21 mouse cellular contexts compared by ENCODE assay signal in the genomic region with DNA sequence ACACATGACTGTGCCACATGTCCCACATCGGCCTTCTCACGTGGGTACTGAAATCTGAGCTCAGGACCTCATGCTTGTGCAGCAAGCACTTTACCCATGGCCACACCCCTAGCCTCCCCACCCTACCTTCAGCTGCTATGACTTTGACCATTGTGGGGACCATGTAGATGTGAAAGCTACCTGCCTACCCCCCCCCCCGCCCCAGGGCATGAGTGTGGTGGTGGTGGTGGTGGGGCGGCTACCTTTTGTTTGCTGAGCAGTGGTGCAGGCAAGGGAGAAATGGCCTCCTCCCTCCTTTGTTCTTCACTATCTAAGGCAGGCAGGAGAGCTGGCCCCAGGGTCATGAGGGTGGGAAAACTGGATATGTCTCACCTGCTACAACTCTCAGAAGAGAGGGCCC. TPM values are rescaled to one million over a fixed set of nuclear protein-coding genes. Genes with fewer than 3 reads are reported as not detected.
"Had no signal": no experiment of that assay in that cellular context is flagged by ENCODE, and none has a peak within 500 bp of the region (broad histone marks: within the 10 kb centered on the region; RNA-seq: fewer than 3 reads in every experiment).

No protein-coding gene starts in this region.

- H3K27me3 ChIP-seq: limb, embryonic 15.5 days; liver, embryonic 15.5 days; midbrain, embryonic 13.5 days had no signal

- H3K9ac ChIP-seq: limb, embryonic 15.5 days; liver, embryonic 15.5 days; lung, embryonic 14.5 days; midbrain, embryonic 13.5 days had no signal

- ATAC-seq: inflammation-experienced regulatory T-cells, adult 6 months; midbrain, embryonic 13.5 days had no signal

- DNase-seq: kidney, adult 8-10 months; kidney, postnatal 25 days; lung, embryonic 14.5 days; lung, postnatal 14 days; right cerebral cortex, postnatal 14 days; thymus, postnatal 36 days had no signal

- H3K27ac ChIP-seq: left cerebral cortex, adult 2 months; limb, embryonic 15.5 days; liver, embryonic 15.5 days; midbrain, embryonic 13.5 days had no signal

- H3K4me1 ChIP-seq: limb, embryonic 15.5 days; liver, embryonic 15.5 days had no signal

- H3K36me3 ChIP-seq: limb, embryonic 15.5 days; liver, embryonic 15.5 days; midbrain, embryonic 13.5 days had no signal

- H3K9me3 ChIP-seq: limb, embryonic 15.5 days; liver, embryonic 15.5 days; midbrain, embryonic 13.5 days had no signal

- H3K4me2 ChIP-seq: limb, embryonic 15.5 days; liver, embryonic 15.5 days; lung, embryonic 14.5 days; midbrain, embryonic 13.5 days had no signal

- H3K4me3 ChIP-seq: left cerebral cortex, adult 2 months; limb, embryonic 15.5 days; liver, embryonic 15.5 days; midbrain, embryonic 13.5 days had no signal

RNA-seq across cellular contexts. Expression of a gene that starts 18.3 kb away (rescaled TPM):
- total RNA-seq: layer of hippocampus, postnatal 25 days; left cerebral cortex, adult 2 months; left cerebral cortex, postnatal 25 days; megakaryocyte-erythroid progenitor cell, adult 5-6 weeks; midbrain, postnatal 0 days had no signal
- polyA plus RNA-seq: inflammation-experienced regulatory T-cells, adult 6 months; kidney, embryonic 16.5 days; limb, embryonic 11.5 days; limb, embryonic 15.5 days; liver, embryonic 15.5 days; lung, embryonic 14.5 days; midbrain, embryonic 13.5 days; midbrain, postnatal 0 days; neural tube, embryonic 14.5 days; spleen, adult 2 months; thymus, postnatal 0 days had no signal

RNA-seq across cellular contexts. Expression of a gene that starts 60.0 kb away (rescaled TPM):
- total RNA-seq: layer of hippocampus, postnatal 25 days; left cerebral cortex, adult 2 months; left cerebral cortex, postnatal 25 days; megakaryocyte-erythroid progenitor cell, adult 5-6 weeks; midbrain, postnatal 0 days had no signal
- polyA plus RNA-seq: inflammation-experienced regulatory T-cells, adult 6 months; kidney, embryonic 16.5 days; limb, embryonic 11.5 days; limb, embryonic 15.5 days; liver, embryonic 15.5 days; lung, embryonic 14.5 days; midbrain, embryonic 13.5 days; neural tube, embryonic 14.5 days; spleen, adult 2 months; testis, adult 2 months had no signal
